Mouse (Mus musculus): ENCODE results near the gene Mtus2.

Mtus2 gene

GRCm38 (mm10) chr5:148180590-148181307 lies 223.6 kb downstream of the Mtus2 start:
- no peak for DNase-seq (ENCODE audit: low spot score in 2 of 2)

- DNase-seq (ENCODE audit: low spot score in 2 of 2), result no peak
Observed at GRCm38 (mm10) chr5:148181308-148181630, 224.1 kb downstream of the Mtus2 start.

- no peak for DNase-seq (ENCODE audit: low spot score in 2 of 2)
Observed at GRCm38 (mm10) chr5:148181901-148182300, 224.8 kb downstream of the Mtus2 start.

DNA sequence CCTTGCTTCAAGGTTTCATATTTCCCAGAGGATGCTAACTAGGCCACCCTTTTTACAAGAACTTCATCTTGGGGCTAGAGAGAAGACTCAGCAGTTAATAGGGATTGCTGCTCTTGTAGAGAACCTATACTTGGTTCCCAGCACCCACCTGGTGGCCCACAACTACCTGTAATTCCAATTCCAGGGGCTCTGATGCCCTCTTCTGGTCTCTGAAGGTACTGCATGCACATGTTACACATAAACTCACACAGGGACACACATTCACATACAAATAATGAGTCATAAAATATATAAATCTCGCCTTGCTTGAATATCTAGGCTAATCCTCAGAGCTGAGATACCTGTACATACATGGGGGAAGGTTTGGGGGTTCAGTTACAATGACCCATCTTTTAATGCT lies 228.8 kb downstream of the Mtus2 start:
- no peak for DNase-seq (ENCODE audit: low spot score in 2 of 2)

- DNase-seq (ENCODE audit: low spot score in 2 of 2), result no peak
Observed at GRCm38 (mm10) chr5:148191416-148191815, 234.3 kb downstream of the Mtus2 start.

GRCm38 (mm10) chr5:148211831-148212230 lies 254.7 kb downstream of the Mtus2 start:
- peak; percentile 15 to 17 for DNase-seq (ENCODE audit: low spot score in 2 of 2)

DNA sequence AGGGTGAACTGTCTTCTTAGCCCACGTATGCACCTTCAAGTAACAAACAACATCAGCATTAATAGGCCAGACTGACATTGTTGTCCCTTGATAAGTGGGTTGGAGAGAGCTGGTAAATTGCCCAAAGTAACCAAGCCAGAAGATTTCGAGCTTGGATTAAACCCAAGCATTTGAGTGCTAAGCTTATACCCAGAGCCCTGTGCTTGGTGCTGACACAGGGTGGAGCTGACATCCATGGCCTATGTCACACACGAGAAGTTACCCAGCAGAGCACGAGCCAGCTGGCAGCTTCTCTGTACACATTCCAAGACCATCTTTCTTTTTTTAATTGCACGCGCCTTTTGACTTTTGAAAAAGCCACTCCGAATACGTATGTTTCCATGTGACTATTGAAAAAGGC lies 259.7 kb downstream of the Mtus2 start:
- no peak for DNase-seq (ENCODE audit: low spot score in 2 of 2)

DNA sequence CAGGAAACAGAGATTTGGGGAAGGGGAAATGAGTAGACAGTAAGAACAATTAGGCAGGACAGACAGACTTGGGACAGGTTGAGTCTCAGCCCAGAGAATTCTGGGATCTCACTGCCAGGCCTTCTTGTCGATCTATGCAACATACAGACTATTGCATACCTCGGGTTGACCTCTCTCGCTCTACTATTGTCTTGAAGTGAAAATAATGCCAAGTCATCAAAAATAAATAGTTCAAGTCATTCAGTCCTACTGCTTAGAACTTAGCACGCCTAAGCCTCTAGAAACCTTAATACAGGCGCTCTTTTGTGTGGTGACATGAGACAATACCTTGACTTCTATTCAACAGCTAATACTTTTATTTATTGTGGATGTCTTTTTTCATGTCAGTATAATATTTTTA lies 265.8 kb downstream of the Mtus2 start:
- no peak for DNase-seq (ENCODE audit: low spot score in 2 of 2)

DNA sequence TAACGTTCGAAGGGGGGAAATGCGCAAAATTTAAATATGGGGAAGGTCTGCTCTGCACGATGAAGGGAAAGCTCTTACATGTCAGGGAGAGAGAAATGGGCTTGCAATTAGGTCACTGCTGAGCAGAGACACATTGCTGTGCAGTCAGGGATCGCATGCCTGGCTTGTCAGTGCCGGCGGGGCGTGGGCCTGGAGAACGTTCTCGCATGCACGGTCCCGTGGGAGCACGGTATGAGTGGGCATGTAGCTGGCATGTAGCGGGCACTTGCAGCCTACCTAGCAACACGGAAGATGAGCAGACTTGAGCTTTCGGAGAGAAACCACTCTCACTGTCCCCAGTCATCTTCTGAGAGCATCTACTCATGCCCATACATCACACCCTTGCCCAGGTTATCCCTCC lies 266.9 kb downstream of the Mtus2 start:
- no peak for DNase-seq (ENCODE audit: low spot score in 2 of 2)

DNA sequence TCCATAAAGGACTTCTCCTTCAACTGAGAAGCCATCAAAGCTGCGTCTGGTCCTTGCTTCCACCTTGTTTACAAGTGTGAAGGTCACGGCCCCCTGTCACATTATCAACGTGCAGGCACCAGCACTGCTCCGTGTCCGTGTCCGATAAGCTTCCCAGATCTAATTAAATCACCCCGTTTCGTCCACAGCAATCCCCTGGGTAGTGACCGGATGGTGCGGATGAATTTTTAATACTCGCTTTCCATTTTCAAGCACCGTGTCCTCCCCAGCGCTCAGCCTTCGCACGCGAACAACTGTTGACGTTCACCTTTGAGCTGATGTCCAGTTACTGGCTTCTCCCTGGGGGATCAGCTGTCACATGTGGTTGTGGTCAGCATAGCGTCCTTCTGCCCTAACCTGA lies 276.6 kb downstream of the Mtus2 start:
- no peak for DNase-seq (ENCODE audit: low spot score in 2 of 2)

DNA sequence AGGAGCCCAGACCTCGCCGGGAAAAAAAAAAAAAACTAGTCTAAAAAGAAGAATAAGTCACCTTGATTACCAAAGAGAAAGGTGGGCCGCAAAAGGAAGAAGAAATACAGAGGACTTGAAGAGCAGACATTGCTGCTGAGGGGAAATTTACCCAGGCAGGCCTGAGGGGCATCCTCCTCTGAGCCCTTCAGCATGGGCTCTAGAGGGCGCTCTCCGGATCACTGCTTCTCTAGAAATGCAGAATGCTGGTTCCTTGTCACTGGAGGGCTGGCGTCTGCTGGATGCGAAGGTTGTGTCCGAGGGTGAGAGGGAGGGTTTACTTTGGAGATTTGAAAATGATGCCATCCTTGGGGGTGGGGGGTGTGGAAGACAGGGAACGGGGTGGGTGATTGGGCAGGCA lies 279.5 kb downstream of the Mtus2 start:
- DNase-seq (ENCODE audit: low spot score in 2 of 2), result no peak

DNA sequence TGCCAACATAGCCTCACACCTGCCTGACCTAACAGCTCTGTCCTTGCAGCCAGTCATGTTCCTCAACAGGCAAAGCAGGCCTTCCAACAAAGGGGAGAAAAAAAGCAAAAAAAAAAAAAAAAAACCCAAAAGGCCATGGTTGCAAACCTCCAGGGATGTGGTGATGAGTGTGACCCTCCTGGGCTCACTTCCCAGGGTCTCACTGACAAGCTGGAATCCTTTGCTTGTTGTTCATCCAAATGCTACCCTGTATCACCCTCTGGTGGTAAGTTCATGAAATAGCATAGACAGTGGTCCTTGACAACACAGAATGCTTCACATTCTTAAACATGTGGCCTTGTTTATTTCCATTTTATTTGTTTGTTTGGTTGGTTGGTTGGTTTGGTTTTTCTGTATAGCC lies 281.9 kb downstream of the Mtus2 start:
- no peak for DNase-seq (ENCODE audit: low spot score in 2 of 2)

DNA sequence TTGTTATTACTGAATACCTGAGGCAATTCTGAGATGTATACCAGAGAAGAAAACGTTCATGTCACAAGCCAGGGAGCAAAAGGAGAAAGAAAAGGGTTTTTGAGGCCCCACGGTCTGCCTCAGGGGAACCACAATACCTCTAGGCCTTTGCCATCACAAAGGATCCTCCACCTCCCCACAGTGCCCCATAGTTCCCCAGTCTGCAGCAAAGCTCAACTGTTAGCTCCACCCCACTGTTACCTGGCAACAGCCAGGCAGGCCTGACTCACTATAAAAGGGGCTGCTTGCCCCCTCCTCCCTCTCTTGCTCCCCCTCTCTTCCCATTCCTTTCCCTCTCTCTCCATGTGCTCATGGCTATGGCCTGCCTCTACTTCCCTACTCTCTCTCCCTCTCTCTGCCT lies 282.6 kb downstream of the Mtus2 start:
- DNase-seq (ENCODE audit: low spot score in 2 of 2), result no peak

DNA sequence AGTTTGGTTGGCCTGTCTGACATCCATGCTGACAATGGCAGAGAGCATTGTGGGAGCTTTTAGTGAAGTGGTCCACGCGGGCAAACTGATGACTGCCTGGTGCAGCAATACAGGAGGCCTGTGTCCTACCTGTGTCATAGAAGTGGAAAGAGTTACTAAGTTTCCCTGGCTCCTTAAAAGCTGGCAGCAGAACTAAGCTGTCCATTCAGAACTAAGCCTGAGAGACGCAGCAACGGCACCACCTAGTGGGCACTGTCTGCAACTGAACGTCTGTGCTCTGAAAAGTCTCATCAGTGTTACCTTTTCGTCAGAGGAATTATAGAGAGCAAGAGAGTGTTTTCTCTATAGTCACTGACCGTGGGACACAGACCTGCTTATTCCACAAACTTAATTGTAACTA lies 284.8 kb downstream of the Mtus2 start:
- DNase-seq (ENCODE audit: low spot score in 2 of 2), result peak; percentile 78 to 82

- DNase-seq (ENCODE audit: low spot score in 2 of 2), result no peak
Observed at GRCm38 (mm10) chr5:148244471-148244870, 287.4 kb downstream of the Mtus2 start.

GRCm38 (mm10) chr5:148245386-148245785 lies 288.3 kb downstream of the Mtus2 start:
- DNase-seq (ENCODE audit: low spot score in 2 of 2), result no peak

- no peak for DNase-seq (ENCODE audit: low spot score in 2 of 2)
Observed at GRCm38 (mm10) chr5:148248236-148248635, 291.1 kb downstream of the Mtus2 start.

- DNase-seq (ENCODE audit: low spot score in 2 of 2), result no peak
Observed at GRCm38 (mm10) chr5:148251847-148252246, 294.7 kb downstream of the Mtus2 start.

DNA sequence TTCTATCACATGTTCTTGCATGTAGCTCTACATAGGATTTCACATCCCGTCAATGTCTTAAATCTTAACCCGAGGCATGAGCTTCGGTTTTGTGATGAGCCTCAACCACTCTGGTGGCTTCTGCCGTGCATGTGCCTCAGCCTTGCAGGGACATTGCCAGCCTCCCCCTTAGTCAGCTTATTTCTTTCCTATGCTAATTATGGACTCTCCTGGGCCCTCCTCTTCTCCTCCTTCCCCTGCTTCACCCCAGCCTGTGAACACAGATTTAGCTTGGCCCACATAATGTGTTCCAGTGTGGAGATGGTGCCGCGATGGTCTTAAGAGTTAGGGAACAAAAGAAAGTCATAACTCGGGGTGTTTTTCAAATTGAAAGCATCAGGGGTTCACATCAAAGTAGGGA lies 304.9 kb downstream of the Mtus2 start:
- no peak for DNase-seq (ENCODE audit: low spot score in 2 of 2)

GRCm38 (mm10) chr5:148264819-148265707 lies 307.9 kb downstream of the Mtus2 start:
- peak; percentile 68 to 82 for DNase-seq (ENCODE audit: low spot score in 2 of 2)

DNA sequence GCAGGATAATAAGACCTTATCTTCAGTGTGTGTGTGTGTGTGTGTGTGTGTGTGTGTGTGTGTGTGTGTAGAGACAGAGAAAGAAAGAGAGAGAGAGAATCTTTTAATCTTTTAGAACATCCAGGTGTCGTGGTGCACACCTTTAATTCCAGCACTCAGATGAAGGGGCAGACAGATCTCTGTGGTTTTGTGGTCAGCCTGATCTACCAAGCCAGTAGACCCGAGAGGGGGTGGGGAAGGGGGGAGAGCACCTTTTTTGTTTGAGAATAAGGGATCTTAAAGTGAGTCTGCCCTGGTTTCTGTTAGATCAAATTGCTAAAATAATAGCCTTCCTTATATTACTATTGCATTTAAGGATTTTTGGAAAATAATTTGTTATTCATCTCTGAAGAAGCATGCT lies 309.7 kb downstream of the Mtus2 start:
- DNase-seq (ENCODE audit: low spot score in 2 of 2), result no peak

DNA sequence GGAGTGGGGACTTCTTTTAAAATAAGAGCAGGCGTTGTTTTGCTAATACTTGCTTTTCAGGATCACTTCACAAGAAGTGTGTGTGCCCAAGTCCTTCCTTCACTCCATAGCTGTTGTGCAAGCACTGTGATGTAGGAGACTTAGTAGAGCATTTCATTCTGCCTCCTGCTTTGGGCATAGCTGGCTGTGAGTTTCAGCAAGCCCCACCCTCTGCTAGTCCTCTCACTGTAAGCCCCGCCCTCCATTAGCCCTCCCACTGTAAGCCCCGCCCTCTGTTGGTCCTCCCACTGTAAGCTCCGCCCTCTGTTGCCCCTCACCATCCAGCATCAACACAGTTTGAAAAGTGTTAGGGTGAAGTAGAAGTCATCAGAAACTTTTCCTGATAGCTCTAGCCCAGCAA lies 310.3 kb downstream of the Mtus2 start:
- no peak for DNase-seq (ENCODE audit: low spot score in 2 of 2)

DNA sequence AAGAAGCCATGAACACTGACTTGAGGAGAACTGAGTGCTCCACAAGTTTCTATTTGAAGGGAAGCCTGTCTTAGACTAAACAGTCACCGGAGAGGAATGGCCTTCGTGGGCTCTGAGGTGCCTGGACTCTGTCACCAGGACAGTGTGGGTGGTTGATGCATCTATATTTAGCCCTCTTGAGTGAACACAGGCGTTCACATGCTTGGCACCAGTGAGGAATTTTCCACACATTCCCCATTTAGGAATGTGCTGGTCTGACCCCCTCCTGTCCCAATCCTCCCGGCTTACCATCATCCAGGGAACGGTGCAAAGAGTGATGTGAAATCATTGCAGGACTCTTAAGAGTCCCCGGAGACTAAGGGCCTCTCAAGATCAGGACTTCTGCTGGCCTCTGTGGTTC lies 314.9 kb downstream of the Mtus2 start:
- no peak for DNase-seq (ENCODE audit: low spot score in 2 of 2)
